9 mouse cellular contexts compared by ENCODE assay signal in the genomic region with DNA sequence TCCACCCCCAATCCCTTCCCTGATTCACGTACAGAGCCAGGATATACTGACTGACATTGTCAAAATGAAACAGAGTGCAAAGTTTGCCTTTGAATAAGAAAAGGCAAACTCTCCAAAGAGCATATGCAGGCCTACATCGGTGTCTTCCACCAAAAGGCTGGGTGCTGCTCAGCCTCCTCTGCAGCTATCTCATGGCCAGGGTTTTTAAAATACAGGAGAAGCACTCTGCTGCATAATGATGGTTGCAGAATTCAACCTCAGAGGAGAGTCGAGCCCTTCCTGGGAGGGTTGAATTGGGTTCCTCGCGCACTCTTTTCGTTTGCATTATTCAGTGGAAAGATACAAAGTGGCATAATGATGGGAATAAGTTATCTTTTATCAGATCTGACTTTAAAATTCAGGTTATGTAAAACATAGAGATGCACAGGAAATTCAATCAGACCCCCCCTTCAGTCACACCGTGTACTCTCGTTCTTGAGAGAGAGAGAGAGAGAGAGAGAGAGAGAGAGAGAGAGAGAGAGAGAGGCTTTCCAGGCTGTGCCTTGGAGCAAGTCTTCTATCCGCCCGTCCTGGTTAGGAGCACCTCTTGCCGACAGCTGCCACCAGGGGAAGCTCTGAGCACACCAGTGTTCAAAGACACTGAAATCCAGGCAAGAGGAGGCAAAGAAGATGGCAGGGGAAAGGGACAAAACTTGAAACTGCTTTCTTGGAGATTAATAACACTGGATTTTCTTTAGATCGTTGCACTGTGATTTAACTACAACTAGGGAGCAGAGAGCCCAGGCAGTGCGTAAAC.
DNase-seq lines count a peak whose midpoint lies in the region; ATAC-seq lines count a peak whose summit lies in the region.
"Had no signal": no experiment of that assay in that cellular context is flagged by ENCODE, and none has a peak within 500 bp of the region (broad histone marks: within the 10 kb centered on the region; RNA-seq: fewer than 3 reads in every experiment).

No protein-coding gene starts in this region.

- no peak overlapping the region for H3K27ac ChIP-seq in embryonic facial prominence, embryonic 13.5 days
- H3K27ac ChIP-seq in limb, embryonic 12.5 days, result no peak overlapping the region
- H3K27ac ChIP-seq: limb, embryonic 15.5 days had no signal

- peaks cover 17% of the 10 kb centered on the region for H3K4me1 ChIP-seq in embryonic facial prominence, embryonic 13.5 days
- peaks cover 9% of the 10 kb centered on the region for H3K4me1 ChIP-seq in limb, embryonic 12.5 days (replicated peaks)

- 42% methylated on average over 13 of the region's 13 CpGs for WGBS in embryonic facial prominence, embryonic 13.5 days
- WGBS in limb, embryonic 12.5 days, result 49% methylated on average over 13 of the region's 13 CpGs

- peaks cover 5% of the 10 kb centered on the region; the same call in 1 of the 2 replicates for H3K27me3 ChIP-seq in embryonic facial prominence, embryonic 13.5 days
- no peaks in the 10 kb centered on the region for H3K27me3 ChIP-seq in limb, embryonic 12.5 days
- H3K27me3 ChIP-seq: limb, embryonic 15.5 days had no signal

- DNase-seq in lung, postnatal 36 days, result peak; percentile 0
- no peak for DNase-seq in lung, postnatal 14 days
- peak; percentile 13 for DNase-seq in kidney, adult 9 months
- DNase-seq in right cerebral cortex, postnatal 36 days (ENCODE audit: low spot score in 2 of 2), result peak; percentile 39 to 46
- no peak for DNase-seq in thymus, adult 18-20 months
- no peak for DNase-seq in natural killer cell, adult 2 months (ENCODE audit: low spot score in 2 of 2)

- no peak overlapping the region for H3K4me3 ChIP-seq in embryonic facial prominence, embryonic 13.5 days
- no peak overlapping the region for H3K4me3 ChIP-seq in limb, embryonic 12.5 days (replicated peaks)
- H3K4me3 ChIP-seq: limb, embryonic 15.5 days had no signal

- H3K9me3 ChIP-seq in embryonic facial prominence, embryonic 13.5 days, result no peaks in the 10 kb centered on the region
- no peaks in the 10 kb centered on the region for H3K9me3 ChIP-seq in limb, embryonic 12.5 days
- H3K9me3 ChIP-seq: limb, embryonic 15.5 days had no signal

- no peaks in the 10 kb centered on the region for H3K36me3 ChIP-seq in embryonic facial prominence, embryonic 13.5 days
- H3K36me3 ChIP-seq in limb, embryonic 12.5 days, result no peaks in the 10 kb centered on the region
- H3K36me3 ChIP-seq: limb, embryonic 15.5 days had no signal

- H3K4me2 ChIP-seq in embryonic facial prominence, embryonic 13.5 days, result peak overlapping the region; percentile 5; the same call in 1 of the 2 replicates
- H3K4me2 ChIP-seq in limb, embryonic 12.5 days, result no peak overlapping the region
- H3K4me2 ChIP-seq: limb, embryonic 15.5 days had no signal

- H3K9ac ChIP-seq in embryonic facial prominence, embryonic 13.5 days, result no peak overlapping the region
- no peak overlapping the region for H3K9ac ChIP-seq in limb, embryonic 12.5 days (replicated peaks)
- H3K9ac ChIP-seq: limb, embryonic 15.5 days had no signal

- ATAC-seq in embryonic facial prominence, embryonic 13.5 days (ENCODE audit: insufficient number of reproducible peaks, insufficient read depth, low FRiP score, low TSS enrichment, low read depth), result no peak
- 0 out of 2 replicates have a peak, but pooled peaks have one; percentile 56 for ATAC-seq in limb, embryonic 12.5 days (ENCODE audit: insufficient number of reproducible peaks, insufficient read depth, low FRiP score, low TSS enrichment, low read depth)

Comparison
In these comparisons a context has a peak if more than half of its experiments do, and no peak if none do; other contexts are left out.
1. DNase-seq: peak in lung, postnatal 36 days (single experiment), kidney, adult 9 months (single experiment) and right cerebral cortex, postnatal 36 days (2 of 2); none in lung, postnatal 14 days (single experiment), thymus, adult 18-20 months (0 of 2) and natural killer cell, adult 2 months (0 of 2).